Mouse (Mus musculus): Measurements from ENCODE around the gene Wdr45b.
"Not testable (repeated sequence)": the region's sequence is repeated elsewhere in the genome, so short reads cannot be mapped to it uniquely, and the experiment has no call there.

The Wdr45b gene

DNA sequence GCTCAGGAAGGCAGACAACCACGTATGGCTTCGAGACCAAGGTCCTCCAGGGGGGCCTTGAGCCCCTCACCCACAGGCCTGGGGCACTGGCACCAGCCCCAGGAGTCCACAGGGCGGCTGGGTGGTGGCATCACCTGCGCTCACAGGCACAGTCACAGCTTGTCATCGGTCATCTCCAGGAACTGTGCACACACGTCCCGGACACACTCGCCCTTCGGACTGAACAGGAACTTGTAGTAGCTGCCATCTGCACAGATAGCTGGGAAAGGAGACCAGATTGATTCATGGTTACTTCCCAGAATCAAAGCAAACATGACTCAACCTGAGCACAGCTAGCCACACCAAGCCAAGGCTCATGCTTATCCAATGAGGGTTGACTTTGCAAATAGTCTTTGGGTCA is 26.0 kb downstream of the Wdr45b start:
- DNase-seq = no peak

DNA sequence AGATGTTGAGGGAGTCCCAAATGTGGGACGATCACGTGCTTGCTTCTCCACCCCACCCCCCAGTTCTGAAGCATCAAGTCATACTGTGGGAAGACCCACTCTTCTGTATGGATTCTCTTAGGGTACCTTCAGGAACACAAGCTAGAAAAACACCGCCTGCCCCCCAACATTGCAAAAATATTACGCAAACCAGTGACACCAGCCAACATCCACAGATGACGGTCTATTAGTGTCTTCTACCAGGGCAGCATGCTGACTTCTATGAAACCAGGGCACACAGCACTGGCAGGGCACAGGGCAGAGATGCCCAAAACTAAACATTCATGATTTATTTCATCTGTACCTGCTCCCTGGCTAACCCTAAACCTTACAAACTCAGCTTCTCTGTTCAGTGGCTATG is 27.6 kb downstream of the Wdr45b start:
- no peak for DNase-seq

DNA sequence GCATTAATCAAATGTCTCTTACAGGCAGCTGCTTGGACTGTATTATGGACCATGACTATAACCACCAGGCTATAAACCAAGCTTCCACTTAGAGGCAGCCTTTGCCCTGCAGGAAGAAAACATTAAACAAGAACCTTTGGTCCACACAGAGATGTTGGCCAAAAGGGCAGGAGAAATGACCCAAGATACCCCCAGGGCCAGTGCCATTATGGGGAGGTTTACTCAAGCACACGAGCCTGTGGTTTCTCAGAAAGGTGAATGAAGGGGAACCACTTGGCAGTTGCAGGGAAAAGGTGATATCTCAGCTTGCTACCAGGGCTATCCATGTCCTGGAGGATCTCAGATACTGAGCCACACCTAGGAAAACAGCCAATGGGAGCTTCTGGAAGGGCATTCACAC is 28.2 kb downstream of the Wdr45b start:
- no peak for DNase-seq

DNA sequence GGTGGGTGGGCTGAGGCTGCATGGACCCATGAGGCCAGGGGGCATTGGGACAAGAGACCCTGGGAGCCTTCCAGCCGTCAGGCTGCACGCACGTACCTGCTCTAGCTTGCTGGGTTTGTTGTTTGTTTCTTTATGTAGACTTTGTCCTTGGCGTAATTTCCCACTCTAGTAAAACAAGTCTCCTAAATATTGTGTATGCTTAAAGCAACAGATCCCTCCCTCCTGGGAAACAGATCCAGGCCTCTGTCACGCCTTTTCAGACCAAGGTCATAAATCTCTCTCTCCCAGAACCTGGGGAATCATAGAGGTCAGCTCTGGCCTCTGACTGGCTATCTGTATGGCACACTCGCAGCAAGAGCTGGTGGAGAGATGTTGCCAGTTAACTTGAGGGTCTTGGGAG is 46.5 kb downstream of the Wdr45b start:
- not testable (repeated sequence) for DNase-seq

DNA sequence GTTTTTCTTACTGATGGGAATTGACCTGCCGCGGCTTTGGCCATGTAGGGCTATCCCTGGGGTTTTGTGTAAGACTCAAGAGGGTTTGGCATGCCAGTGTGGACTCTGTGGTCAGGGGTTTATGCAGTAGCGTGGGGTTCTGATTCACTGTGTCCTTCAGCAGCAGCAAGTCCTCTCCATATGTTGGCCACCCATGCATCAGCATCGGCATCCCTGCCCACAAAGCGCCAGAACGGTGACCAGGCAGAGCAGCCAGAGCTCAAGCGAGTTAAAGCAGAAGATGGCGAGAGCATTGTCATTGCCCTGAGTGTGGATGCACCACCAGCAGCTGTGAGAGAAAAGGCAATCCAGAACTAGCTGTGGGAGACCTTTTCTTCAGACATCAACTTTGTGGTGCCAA is 47.6 kb downstream of the Wdr45b start:
- no peak for DNase-seq

DNA sequence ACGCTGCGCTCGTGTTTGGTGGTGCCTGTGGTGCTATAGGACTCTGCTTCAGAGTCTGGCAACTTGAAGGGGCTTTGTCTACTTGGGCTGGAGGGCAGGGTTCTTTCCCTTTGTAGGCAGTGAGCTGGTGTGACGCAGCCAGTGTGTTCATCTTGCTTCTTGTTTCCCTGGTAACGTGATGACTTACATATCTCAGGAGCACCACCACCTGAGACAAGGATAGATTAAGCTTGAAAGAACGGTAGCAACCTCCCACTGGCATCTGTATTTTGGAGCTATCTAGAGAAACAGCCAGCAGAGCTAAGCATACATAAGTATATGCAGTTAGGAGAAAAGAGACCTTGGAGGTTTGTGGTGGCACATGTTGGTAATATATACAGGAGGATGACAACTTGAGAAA is 48.9 kb downstream of the Wdr45b start:
- DNase-seq = no peak

DNA sequence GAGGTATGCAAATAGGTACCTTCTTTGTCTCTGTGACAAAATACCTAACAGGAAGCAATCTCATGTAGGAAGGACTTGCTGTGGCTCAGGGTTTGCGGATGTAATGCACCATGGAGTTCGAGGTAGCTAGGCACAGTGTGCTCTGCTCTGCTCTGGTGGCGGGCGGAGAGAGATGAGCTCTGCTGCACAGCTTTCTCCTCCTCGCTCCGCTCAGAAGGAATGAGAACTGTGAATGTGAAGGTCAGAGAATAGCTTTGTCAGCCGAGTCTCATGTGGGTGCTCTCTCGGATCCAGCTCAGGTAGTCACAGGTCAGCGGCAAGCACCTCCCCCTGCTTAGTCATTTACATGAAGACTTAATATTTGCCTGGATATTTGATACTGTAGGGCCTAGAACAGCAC is 54.0 kb downstream of the Wdr45b start:
- DNase-seq = no peak

DNA sequence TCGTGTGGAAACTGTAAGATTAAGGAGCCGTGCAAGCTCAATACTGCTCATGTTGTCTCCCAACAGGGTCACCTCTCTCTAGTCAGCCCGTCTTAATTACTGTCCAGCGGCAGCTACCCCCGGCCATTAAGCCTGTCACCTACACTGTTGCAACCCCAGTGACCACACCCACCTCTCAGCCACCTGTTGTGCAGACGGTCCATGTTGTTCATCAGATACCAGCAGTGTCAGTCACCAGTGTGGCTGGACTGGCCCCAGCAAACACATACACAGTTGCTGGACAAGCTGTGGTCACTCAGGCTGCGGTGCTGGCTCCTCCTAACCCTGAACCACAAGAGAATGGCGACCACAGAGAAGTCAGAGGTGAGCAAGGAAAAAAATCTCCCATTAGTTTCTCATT is 55.8 kb downstream of the Wdr45b start:
- no peak for DNase-seq

DNA sequence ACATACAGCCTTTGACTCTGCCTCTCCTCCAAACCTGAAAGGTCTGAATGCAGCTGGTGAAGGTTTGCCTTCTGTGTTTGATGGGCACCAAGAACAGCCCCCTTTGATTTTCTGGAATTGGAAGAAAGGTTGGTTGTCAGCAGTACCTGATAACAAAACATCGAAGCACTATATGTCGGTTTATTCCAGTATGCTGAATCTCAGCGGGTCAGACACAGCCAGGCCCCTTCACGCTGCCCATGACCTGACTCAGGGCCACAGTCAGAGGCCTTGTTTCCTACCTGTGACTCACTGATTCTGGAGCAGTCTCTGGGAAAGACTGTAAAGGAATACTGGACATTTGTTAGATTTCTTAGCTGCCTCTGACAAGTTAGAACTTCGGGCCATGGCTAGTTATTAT is 59.5 kb downstream of the Wdr45b start:
- DNase-seq = no peak

DNA sequence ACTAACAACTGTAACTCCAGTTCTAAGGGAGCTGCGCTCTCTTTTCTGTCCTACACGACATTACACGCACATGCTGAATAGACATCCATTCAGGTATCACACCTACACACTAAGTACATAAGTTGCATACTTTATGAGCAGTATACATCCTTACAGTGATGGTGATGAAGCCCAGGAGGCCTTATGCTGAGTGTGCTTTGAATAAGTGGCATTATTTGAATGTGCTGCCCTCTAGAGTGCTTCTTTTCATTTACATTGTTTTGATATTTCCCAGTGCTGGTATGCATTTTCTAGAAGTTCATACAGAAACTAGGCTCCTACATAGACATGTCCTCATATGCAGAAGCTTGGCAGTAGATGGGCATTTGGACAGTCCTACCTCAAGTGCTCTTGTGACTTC is 64.4 kb downstream of the Wdr45b start:
- no peak for DNase-seq

DNA sequence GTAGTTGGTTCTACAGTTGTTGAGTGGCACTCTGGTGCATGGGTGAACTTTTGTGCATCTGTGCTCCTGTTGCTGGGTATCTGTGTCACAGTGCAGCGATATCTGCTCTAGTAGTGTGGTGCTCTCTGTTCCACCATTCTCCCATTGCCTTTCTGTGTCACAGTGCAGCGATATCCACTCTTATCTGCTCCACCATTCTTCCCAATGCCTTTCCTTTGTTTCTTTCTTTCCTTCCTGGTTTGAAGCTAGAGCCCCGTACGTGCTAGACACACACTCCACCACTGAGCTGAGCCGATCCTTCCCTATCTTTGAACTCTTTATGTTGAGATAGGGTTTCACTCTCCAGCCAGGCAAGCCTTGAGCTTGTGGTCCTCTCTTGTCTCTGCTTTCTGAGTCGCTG is 71.3 kb downstream of the Wdr45b start:
- DNase-seq = no peak

DNA sequence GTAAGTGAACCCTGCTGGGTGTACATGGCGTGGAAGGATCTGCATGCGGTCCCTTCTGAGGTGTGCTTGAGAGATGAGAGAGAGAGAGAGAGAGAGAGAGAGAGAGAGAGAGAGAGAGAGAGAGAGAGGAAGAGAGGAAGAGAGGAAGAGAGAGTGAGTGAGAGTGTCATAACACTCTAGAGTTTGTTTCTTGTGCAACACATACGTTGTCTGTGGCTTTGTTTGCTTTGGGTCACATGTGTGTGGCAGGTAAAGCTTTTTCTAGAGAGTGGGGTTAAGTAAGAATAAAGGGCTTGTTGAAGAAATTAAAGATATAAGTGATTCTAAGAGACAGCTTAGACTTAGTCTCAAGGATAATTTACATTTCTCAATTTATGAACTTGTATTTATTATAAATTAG is 76.2 kb downstream of the Wdr45b start:
- no peak for DNase-seq

DNA sequence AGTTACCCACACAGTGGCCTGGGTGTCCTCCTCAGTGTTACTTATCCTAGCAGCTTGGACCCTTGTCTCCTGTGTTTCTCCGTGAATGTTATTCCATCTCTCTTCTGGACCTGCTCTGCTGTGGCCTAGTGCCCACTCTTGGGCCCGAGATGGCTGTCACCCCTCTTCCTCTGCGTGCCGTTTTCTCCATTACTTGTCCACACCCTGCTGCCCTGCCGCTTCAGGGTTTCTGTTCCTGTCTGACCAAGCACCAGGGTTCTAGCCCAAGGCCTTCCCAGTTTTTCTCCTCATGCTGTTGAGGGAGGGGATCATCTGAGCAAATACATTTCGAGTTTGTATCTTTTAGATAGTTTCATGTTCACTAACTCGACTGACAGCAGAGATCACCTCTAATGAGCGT is 76.7 kb downstream of the Wdr45b start:
- no peak for DNase-seq

Measured in liver (tissue).